Mouse (Mus musculus) cerebellum, postnatal 36 days (tissue): ENCODE measurements around the gene Gm17535.
"Not testable (repeated sequence)": the region's sequence is repeated elsewhere in the genome, so short reads cannot be mapped to it uniquely, and the experiment has no call there.

Experiments
- DNase-seq, 2 experiments: peaks; one replicate each; pipeline ENCODE4 v3.0.0; 2021 to 2022; ENCODE audit warnings: mixed read lengths in 2 of 2

Gene Gm17535

DNA sequence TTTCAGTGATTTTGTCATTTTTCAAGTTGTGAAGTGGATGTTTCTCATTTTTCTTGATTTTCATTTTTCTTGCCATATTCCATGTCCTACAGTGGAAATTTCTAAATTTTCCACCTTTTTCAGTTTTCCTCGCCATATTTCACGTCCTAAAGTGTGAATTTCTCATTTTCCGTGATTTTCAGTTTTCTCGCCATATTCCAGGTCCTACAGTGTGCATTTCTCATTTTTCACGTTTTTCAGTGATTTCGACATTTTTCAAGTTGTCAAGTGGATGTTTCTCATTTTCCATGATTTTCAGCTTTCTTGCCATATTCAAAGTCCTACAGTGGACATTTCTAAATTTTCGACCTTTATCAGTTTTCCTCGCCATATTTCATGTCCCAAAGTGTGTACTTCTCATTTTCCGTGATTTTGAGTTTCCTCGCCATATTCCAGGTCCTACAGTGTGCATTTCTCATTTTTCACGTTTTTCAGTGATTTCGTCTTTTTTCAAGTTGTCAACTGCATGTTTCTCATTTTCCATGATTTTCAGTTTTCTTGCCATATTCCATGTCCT is 9.4 kb upstream of the Gm17535 start, which contains the start of gene Gm10717:
Gene Gm10717, plus strand, starts transcription at position 506 of the 556 bp plus-strand sequence.
- peak; percentile 4 to 10 for DNase-seq

DNA sequence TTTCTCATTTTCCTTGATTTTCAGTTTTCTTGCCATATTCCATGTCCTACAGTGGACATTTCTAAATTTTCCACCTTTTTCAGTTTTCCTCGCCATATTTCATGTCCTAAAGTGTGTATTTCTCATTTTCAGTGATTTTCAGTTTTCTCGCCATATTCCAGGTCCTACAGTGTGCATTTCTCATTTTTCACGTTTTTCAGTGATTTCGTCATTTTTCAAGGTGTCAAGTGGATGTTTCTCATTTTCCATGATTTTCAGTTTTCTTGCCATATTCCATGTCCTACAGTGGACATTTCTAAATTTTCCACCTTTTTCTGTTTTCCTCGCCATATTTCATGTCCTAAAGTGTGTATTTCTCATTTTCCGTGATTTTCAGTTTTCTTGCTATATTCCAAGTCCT is 8.7 kb upstream of the Gm17535 start:
- peak; percentile 11 to 30 for DNase-seq

GRCm38 (mm10) chr9:3026136-3026535 is 8.3 kb upstream of the Gm17535 start:
- DNase-seq, result not testable (repeated sequence)

GRCm38 (mm10) chr9:3026741-3027140 is 7.7 kb upstream of the Gm17535 start:
- not testable (repeated sequence) for DNase-seq

GRCm38 (mm10) chr9:3027200-3027599 is 7.2 kb upstream of the Gm17535 start:
- DNase-seq, result not testable (repeated sequence)

GRCm38 (mm10) chr9:3029276-3030000 is 5.0 kb upstream of the Gm17535 start:
- not testable (repeated sequence) for DNase-seq

DNA sequence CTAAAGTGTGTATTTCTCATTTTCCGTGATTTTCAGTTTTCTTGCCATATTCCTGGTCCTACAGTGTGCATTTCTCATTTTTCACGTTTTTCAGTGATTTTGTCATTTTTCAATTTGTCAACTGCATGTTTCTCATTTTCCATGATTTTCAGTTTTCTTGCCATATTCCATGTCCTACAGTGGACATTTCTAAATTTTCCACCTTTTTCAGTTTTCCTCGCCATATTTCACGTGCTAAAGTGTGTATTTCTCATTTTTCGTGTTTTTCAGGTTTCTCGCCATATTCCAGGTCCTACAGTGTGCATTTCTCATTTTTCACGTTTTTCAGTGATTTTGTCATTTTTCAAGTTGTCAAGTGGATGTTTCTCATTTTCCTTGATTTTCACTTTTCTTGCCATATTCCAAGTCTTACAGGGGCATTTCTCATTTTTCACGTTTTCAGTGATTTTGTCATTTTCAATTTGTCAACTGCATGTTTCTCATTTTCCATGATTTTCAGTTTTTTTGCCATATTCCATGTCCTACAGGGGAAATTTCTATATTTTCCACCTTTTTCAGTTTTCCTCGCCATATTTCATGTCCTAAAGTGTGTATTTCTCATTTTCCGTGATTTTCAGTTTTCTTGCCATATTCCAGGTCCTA is 3.6 kb upstream of the Gm17535 start:
- not testable (repeated sequence) for DNase-seq

DNA sequence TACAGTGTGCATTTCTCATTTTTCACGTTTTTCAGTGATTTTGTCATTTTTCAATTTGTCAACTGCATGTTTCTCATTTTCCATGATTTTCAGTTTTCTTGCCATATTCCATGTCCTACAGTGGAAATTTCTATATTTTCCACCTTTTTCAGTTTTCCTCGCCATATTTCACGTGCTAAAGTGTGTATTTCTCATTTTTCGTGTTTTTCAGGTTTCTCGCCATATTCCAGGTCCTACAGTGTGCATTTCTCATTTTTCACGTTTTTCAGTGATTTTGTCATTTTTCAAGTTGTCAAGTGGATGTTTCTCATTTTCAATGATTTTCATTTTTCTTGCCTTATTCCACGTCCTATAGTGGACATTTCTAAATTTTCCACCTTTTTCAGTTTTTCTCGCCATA is 2.2 kb downstream of the Gm17535 start, which contains the start of gene Gm10715:
Gene Gm10715, plus strand, starts transcription at position 301 of the 400 bp plus-strand sequence.
- DNase-seq, result not testable (repeated sequence)

DNA sequence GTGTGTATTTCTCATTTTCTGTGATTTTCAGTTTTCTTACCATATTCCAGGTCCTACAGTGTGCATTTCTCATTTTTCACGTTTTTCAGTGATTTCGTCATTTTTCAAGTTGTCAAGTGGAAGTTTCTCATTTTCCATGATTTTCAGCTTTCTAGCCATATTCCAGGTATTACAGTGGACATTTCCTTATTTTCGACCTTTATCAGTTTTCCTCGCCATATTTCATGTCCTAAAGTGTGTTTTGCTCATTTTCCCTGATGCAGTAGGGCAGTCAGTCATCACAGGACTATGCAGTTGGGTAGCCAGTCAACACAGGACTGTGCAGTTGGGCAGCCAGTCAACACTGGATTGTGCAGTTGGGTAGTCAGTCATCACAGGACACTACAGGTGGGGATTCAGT is 3.8 kb downstream of the Gm17535 start:
- DNase-seq, result not testable (repeated sequence)
